Mouse (Mus musculus) spleen, postnatal 4 days (tissue): ENCODE measurements around the gene Slc2a1.

Experiments used
- DNase-seq, 2 experiments: peaks; one replicate each; pipeline ENCODE4 v3.0.0; 2022; ENCODE audit warnings: low spot score in 2 of 2

The Slc2a1 gene

GRCm38 (mm10) chr4:119129096-119129495 lies 20.6 kb downstream of the Slc2a1 start:
- no peak for DNase-seq

DNA sequence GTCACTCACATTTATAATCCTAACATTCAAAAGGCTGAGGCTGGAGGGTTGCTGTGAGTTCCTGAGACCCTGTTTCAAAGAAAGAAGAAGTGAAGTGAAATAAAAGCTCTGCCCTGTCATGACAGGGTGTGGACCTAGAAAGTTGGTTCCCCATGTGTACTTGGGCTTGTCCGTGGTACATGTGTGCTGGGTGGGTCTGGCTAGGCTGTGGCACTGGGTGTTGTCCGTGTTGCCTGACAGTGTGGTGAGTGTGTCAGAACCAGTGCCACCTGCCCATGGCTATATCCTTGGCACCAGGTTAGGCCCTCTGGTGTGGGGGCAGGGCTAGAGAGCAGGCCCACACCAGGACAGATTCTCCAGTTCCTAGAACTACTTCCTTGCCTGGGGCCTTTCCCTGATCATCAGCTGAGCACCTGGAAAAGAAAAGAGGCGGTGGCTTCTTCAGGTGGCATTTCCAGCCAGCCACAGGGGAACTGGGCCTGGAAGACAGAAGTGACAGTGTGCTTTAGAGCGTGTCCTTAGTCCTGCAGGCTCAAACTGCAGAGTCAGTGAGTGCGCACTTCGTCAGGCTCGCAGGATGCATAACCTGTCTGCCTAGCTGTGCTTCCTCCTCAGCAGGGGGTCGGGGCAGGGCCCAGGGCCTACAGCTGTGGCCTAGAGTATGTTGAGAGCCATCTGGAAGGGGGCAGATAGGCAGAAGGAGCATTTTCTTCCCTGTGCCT lies 22.8 kb downstream of the Slc2a1 start:
- DNase-seq, result no peak

- DNase-seq, result no peak
Observed at GRCm38 (mm10) chr4:119133306-119133705, 24.8 kb downstream of the Slc2a1 start.

DNA sequence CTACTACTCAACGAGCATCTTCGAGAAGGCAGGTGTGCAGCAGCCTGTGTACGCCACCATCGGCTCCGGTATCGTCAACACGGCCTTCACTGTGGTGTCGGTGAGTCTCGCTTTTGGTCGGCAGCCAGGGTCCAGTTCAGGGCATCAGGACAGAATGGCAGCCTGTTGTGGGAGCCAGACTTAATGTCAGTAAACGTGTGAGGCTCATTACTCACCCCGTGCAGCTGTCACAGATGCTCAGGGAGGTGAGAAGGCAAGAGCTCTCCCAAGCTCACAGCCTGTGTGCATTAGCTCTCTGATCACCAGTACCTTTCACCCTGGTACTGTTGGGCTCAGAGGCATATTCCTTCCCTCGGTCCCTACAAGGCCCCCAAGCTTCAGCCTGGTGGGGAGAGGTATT lies 25.3 kb downstream of the Slc2a1 start:
- DNase-seq, result no peak

DNA sequence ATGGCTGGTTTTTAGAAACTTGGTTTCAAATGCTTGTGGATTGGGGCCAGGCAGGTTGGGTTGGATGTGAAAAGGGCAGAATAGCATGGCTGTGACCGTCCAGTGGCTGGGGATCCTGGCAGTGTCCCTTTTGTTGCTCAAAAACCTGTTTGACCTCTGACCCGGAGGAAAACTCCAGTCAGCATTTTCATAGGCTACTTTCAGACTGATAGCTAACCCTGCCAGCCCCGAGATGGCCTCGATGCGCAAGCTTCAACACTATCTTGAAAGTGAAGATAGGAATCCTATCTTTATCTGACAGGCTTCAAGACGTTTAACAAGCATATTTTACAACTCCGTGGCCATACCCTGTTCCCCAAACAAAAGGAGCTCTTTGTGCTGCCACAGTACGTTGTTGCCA lies 28.8 kb downstream of the Slc2a1 start:
- no peak for DNase-seq

GRCm38 (mm10) chr4:119138171-119138570 lies 29.7 kb downstream of the Slc2a1 start:
- DNase-seq, result peak in 1 of 2 experiments; percentile 63

- no peak for DNase-seq
Observed at GRCm38 (mm10) chr4:119138776-119139175, 30.3 kb downstream of the Slc2a1 start.

- DNase-seq, result peak; percentile 47 to 73
Observed at GRCm38 (mm10) chr4:119140126-119140525, 31.6 kb downstream of the Slc2a1 start.

GRCm38 (mm10) chr4:119141191-119141590 lies 32.7 kb downstream of the Slc2a1 start:
- no peak for DNase-seq

DNA sequence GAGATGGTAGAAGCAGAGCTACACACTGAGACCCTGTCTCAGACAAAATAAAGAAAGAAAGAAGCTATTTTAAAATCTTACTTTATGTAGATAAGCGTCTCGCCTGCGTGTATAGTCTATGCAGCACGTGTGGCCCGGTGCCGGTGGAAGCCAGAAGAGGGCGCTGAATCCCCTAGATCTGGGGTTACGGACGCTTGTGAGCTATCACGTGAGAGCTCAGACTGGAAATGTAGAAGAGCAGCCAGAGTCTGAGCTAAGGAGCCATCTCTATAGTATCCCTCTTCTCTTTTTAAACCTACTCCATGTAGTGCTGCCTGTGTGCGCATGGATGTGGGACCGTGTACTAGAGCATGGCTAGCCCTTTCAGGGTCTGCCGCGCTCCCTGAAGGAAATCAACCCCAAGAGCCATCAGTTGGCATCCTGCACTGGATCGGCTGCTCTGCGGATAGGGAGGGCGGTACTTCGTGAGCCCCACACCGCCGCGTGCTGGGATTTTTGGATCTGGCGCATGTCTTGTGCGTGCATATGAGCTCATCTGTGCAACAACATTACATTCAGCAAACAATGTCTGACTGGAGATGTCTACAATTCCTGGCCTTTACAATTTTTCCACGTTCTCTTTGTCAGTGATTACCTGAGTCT lies 33.8 kb downstream of the Slc2a1 start:
- DNase-seq, result peak; percentile 63 to 79

GRCm38 (mm10) chr4:119146816-119147215 lies 38.3 kb downstream of the Slc2a1 start:
- no peak for DNase-seq

DNA sequence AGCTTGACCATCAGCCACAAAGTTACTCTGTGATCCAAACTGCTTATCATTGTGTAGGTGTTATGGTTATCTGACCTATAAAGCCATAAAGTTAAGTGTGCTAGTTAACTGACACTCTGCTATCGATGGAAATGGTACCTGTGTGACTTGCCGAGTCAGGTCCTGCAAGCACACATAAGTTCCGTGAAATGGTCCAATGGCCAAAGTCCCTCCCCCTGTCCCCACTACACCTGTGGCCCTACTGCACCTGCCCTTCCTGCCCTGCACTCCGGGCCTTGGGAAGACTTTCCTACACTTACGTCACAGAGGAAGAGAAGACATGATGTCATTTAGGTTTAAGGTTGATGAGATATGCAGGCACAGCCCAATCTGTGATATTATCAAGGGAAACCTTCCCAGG lies 38.8 kb downstream of the Slc2a1 start:
- no peak for DNase-seq

- DNase-seq, result no peak
Observed at GRCm38 (mm10) chr4:119148741-119149140, 40.2 kb downstream of the Slc2a1 start.

GRCm38 (mm10) chr4:119157186-119157585 lies 48.7 kb downstream of the Slc2a1 start:
- DNase-seq, result peak; percentile 77 to 92

- DNase-seq, result no peak
Observed at GRCm38 (mm10) chr4:119157891-119158290, 49.4 kb downstream of the Slc2a1 start.

- no peak for DNase-seq
Observed at GRCm38 (mm10) chr4:119161358-119161757, 52.8 kb downstream of the Slc2a1 start.

DNA sequence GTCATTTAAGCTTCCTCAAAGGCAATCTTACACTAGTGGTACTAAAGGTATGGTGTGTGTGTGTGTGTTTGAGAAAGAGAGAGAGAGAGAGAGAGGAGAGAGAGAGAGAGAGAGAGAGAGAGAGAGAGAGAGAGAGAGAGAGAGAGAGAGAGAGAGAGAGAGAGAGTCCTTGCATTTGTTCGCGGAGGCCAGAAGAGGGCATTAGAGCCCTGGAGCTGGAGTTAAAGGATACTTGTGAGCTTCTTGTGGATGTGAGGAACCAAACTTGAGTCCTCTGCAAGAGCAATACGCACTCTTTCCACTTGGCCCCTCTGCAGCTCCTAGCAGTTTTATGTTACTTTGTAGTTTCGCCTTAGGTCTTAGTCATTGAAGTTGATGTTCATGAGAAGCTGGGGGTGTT lies 54.5 kb downstream of the Slc2a1 start:
- no peak for DNase-seq

DNA sequence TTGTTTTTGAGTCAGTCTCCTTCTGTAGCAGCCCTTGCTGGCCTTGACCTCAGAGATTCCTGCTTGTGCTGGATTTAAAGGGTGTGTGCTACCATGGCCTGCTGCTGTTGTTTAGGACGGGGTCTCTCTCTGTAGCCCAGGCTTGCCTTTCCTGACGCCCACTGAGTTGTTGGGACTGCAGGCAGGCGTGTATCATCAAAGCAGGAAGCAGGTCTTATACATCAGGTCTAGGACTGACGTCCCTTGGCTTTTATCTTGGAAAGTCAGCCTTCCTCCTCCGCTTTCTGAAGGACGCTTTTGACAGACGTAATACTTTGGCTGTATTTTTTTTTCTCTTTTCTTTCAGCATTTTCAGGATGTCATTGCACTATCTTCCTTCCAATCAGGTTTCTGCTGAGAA lies 57.4 kb downstream of the Slc2a1 start:
- no peak for DNase-seq

DNA sequence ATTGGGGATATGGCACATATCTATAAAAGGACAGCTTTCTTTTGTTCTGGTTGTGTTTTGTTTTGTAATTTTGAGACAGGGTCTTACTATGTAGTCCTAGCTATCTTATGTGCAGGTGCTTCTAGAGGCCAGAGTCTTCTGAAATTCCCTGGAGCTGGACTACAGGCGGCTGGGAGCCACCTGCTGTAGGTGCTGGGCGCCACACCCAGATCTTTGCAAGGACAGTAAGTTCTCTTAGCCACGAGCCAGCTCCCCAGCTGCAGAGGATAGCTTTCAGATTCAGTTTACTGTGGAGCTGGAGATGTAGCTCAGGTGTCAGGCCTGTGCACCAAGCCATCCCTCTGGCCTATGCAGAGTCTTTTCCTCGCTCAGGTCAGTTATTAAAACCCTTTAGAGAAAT lies 58.6 kb downstream of the Slc2a1 start:
- no peak for DNase-seq

- DNase-seq, result peak; percentile 83 to 93
Observed at GRCm38 (mm10) chr4:119167663-119168062, 59.2 kb downstream of the Slc2a1 start.

DNA sequence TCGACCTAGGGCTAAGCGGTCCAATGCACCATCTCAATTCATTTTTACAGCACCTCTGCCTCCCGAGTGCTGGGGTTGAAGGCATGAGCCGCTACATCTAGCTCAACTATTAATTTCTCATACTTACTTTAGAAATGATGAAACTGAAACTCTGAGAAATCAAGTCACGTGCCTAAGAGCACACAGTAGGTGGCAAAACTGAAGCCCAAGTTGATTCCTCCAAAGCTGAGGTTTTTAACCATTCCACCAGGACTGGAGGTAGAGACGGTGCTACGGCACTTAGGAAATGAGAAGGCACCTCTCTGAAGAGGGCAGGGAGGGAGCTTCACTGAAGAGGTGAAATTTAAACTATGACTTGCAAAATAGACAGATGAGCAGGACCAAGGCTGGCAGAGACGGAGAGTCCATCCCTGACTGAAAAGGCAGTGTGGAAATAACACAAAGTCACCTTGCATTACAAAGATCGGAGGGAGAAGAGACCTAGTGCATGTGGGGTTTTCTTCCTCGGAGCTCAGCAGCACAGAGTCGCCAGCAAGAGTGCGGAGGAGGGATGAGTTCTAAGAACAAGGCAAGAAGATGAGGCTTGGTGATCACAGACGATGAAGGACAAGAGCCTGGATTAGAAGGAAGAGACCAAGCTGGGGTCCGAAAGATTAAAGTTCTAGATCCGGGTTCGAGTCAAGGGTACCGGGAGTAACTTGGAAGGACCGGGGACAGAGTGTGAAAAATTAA lies 64.6 kb downstream of the Slc2a1 start:
- no peak for DNase-seq

GRCm38 (mm10) chr4:119173851-119174453 lies 65.4 kb downstream of the Slc2a1 start, which contains the start of gene Zfp691:
Gene Zfp691, minus strand, starts transcription at chr4:119174195.
- peak; percentile 92 to 95 for DNase-seq
